Mouse (Mus musculus) liver, embryonic 14.5 days (tissue): ENCODE results near the gene Cd274.

Experiments
- CTCF ChIP-seq: IDR thresholded peaks from 2 replicates; pipeline ENCODE4 v1.5.1; 2016; ENCODE audit warnings: antibody characterized with exemption, low read depth, control low read depth
- EP300 ChIP-seq: IDR thresholded peaks from 2 replicates; pipeline ENCODE4 v1.6.1; 2016; ENCODE audit warnings: antibody characterized with exemption, low read depth

DNA sequence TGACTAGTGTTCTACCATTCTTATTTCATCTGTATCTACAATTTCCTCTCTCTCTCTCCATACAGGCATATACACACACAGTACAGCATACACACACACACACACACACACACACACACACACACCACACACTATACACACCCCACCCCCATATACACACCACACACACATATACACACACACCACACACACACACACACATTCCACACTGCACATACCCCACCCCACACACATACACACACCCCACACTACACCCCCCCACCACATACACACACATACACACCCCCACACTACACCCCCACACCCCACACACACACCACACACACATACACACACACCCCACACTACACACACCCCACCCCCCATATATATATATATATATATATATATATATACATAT is 22.4 kb upstream of the Cd274 start:
- TF ChIP-seq CTCF (no peak), EP300 (no peak)
